Mouse (Mus musculus) 416B (cell line): ENCODE measurements around the gene Safb2.

Experiments
- DNase-seq: peaks from one replicate; pipeline ENCODE4 v3.0.0; 2011; ENCODE audit warnings: low read depth

Safb2 gene

GRCm38 (mm10) chr17:56515690-56516410 is 68.5 kb downstream of the Safb2 start:
- no peak for DNase-seq

- no peak for DNase-seq
Observed at GRCm38 (mm10) chr17:56514916-56515315, 69.5 kb downstream of the Safb2 start.

- no peak for DNase-seq
Observed at GRCm38 (mm10) chr17:56514330-56514729, 70.1 kb downstream of the Safb2 start.

GRCm38 (mm10) chr17:56512310-56512709 is 72.1 kb downstream of the Safb2 start, which contains the start of gene Znrf4:
Gene Znrf4 (minus strand): TSS chr17:56512431.
- no peak for DNase-seq

DNA sequence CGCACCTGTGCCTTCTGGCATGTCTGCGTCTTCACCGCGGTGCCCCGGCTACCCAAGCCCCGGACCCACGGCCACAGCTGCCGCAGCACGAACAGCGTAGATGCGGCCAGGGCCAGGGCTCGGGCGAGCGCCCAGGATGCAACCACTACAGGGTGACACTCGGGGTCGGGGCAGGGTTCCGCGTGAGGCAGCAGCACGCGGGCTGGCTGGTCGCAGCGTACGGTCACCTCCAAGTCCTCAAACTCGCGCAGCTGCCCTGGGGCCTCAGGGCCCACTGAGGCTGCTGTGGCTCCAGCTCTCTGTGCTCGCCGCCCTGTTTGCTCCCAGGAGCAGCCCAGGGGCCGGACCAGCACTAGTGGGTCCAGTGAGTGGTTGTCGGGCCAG is 72.7 kb downstream of the Safb2 start:
- DNase-seq = no peak

- DNase-seq = no peak
Observed at GRCm38 (mm10) chr17:56510970-56511706, 73.2 kb downstream of the Safb2 start.
